Mouse (Mus musculus): ENCODE data around the gene Dgcr6. TPM values are rescaled to one million over a fixed set of nuclear protein-coding genes. Genes with fewer than 3 reads are reported as not detected.
"Not testable (repeated sequence)": the region's sequence is repeated elsewhere in the genome, so short reads cannot be mapped to it uniquely, and the experiment has no call there.

The Dgcr6 gene
- total RNA-seq (2021) = 10 to 100 TPM; 42.4 to 48.6 TPM

- peak; percentile 85 for DNase-seq
These were observed at the start of gene Dgcr6 for GRCm38 (mm10) chr16:18052731-18053202. Dgcr6 (plus strand) TSS chr16:18052860.

GRCm38 (mm10) chr16:18004589-18004988, 48.1 kb upstream of the Dgcr6 start:
- DNase-seq = no peak

- no peak for DNase-seq
These were observed 45.6 kb upstream of the Dgcr6 start for GRCm38 (mm10) chr16:18007083-18007482.

- no peak for DNase-seq
These were observed 41.6 kb upstream of the Dgcr6 start for GRCm38 (mm10) chr16:18011101-18011500.

- DNase-seq = not testable (repeated sequence)
These were observed 36.2 kb upstream of the Dgcr6 start for GRCm38 (mm10) chr16:18016482-18016881.

- DNase-seq = no peak
These were observed 29.7 kb upstream of the Dgcr6 start for GRCm38 (mm10) chr16:18022780-18023557.

- DNase-seq = no peak
These were observed 25.3 kb upstream of the Dgcr6 start for GRCm38 (mm10) chr16:18027371-18027770.

- DNase-seq = peak; percentile 30
These were observed 20.9 kb upstream of the Dgcr6 start for GRCm38 (mm10) chr16:18031752-18032151.

GRCm38 (mm10) chr16:18033289-18033688, 19.4 kb upstream of the Dgcr6 start:
- DNase-seq = no peak

GRCm38 (mm10) chr16:18034286-18034685, 18.4 kb upstream of the Dgcr6 start:
- DNase-seq = no peak

GRCm38 (mm10) chr16:18036425-18036955, 16.2 kb upstream of the Dgcr6 start:
- peak; percentile 57 for DNase-seq

- no peak for DNase-seq
These were observed 15.6 kb upstream of the Dgcr6 start for GRCm38 (mm10) chr16:18037025-18037424.

GRCm38 (mm10) chr16:18044991-18045390, 7.7 kb upstream of the Dgcr6 start:
- no peak for DNase-seq

- DNase-seq = peak; percentile 58
These were observed 5.0 kb upstream of the Dgcr6 start for GRCm38 (mm10) chr16:18047660-18048059.

GRCm38 (mm10) chr16:18048071-18048470, 4.6 kb upstream of the Dgcr6 start:
- no peak for DNase-seq

- DNase-seq = no peak
These were observed 338 bp upstream of the Dgcr6 start for GRCm38 (mm10) chr16:18052322-18052721.

- DNase-seq = no peak
These were observed 3.6 kb downstream of the Dgcr6 start for GRCm38 (mm10) chr16:18056215-18056614.

GRCm38 (mm10) chr16:18058331-18058731, 5.7 kb downstream of the Dgcr6 start:
- no peak for DNase-seq

GRCm38 (mm10) chr16:18059243-18059642, 6.6 kb downstream of the Dgcr6 start:
- no peak for DNase-seq

- DNase-seq = no peak
These were observed 8.5 kb downstream of the Dgcr6 start for GRCm38 (mm10) chr16:18061201-18061600.

- DNase-seq = peak; percentile 96
These were observed 13.7 kb downstream of the Dgcr6 start for GRCm38 (mm10) chr16:18066060-18067009.

- no peak for DNase-seq
These were observed 16.2 kb downstream of the Dgcr6 start for GRCm38 (mm10) chr16:18068653-18069376.

Measured in heart, postnatal 4 days (tissue).